Mouse (Mus musculus): Measurements from ENCODE around the gene Zfp13. TPM values are rescaled to one million over a fixed set of nuclear protein-coding genes. Genes with fewer than 3 reads are reported as not detected.
"Not testable (repeated sequence)": the region's sequence is repeated elsewhere in the genome, so short reads cannot be mapped to it uniquely, and the experiment has no call there.

Zfp13 gene
- polyA plus RNA-seq (2017; shearing (Covaris generic)), result not detected

- ATAC-seq, result peak; percentile 93
These were observed at the start of gene Zfp13 for GRCm38 (mm10) chr17:23598582-23599552. Zfp13 (minus strand) TSS chr17:23599487.

GRCm38 (mm10) chr17:23645894-23646293, 46.6 kb upstream of the Zfp13 start:
- ATAC-seq, result no peak

- no peak for ATAC-seq
These were observed 45.6 kb upstream of the Zfp13 start, which contains the start of gene Mmp25 for GRCm38 (mm10) chr17:23644613-23645495. Mmp25 (minus strand) TSS chr17:23645277.

GRCm38 (mm10) chr17:23631241-23631640, 32.0 kb upstream of the Zfp13 start:
- ATAC-seq, result no peak

GRCm38 (mm10) chr17:23630195-23631020, 31.1 kb upstream of the Zfp13 start:
- ATAC-seq, result peak; percentile 94

GRCm38 (mm10) chr17:23627813-23628212, 28.5 kb upstream of the Zfp13 start:
- no peak for ATAC-seq

GRCm38 (mm10) chr17:23620351-23620750, 21.1 kb upstream of the Zfp13 start:
- peak; percentile 90 for ATAC-seq

- ATAC-seq, result peak; percentile 64
These were observed 17.8 kb upstream of the Zfp13 start for GRCm38 (mm10) chr17:23617087-23617486.

- peak; percentile 94 for ATAC-seq
These were observed 11.1 kb upstream of the Zfp13 start for GRCm38 (mm10) chr17:23610361-23610800.

- ATAC-seq, result no peak
These were observed 10.3 kb upstream of the Zfp13 start for GRCm38 (mm10) chr17:23609612-23610011.

- ATAC-seq, result no peak
These were observed 5.9 kb upstream of the Zfp13 start for GRCm38 (mm10) chr17:23605220-23605619.

- no peak for ATAC-seq
These were observed 5.1 kb upstream of the Zfp13 start for GRCm38 (mm10) chr17:23604394-23604793.

GRCm38 (mm10) chr17:23603542-23603941, 4.3 kb upstream of the Zfp13 start:
- ATAC-seq, result no peak

- no peak for ATAC-seq
These were observed 3.8 kb upstream of the Zfp13 start for GRCm38 (mm10) chr17:23603077-23603476.

GRCm38 (mm10) chr17:23601836-23602585, 2.7 kb upstream of the Zfp13 start:
- ATAC-seq, result no peak

- no peak for ATAC-seq
These were observed 1.6 kb upstream of the Zfp13 start, which contains the start of gene Zscan10 for GRCm38 (mm10) chr17:23600641-23601622. Zscan10 (plus strand) TSS chr17:23600856.

- no peak for ATAC-seq
These were observed 347 bp upstream of the Zfp13 start for GRCm38 (mm10) chr17:23599605-23600063.

GRCm38 (mm10) chr17:23595139-23595538, 4.1 kb downstream of the Zfp13 start:
- not testable (repeated sequence) for ATAC-seq

- ATAC-seq, result peak; percentile 3
These were observed 6.4 kb downstream of the Zfp13 start for GRCm38 (mm10) chr17:23592926-23593300.
